Mouse (Mus musculus) right cerebral cortex, postnatal 10 days (tissue): ENCODE data around the gene Nat8f4.
"Not testable (repeated sequence)": the region's sequence is repeated elsewhere in the genome, so short reads cannot be mapped to it uniquely, and the experiment has no call there.

ENCODE experiments used
- DNase-seq, 2 experiments: peaks; one replicate each; pipeline ENCODE4 v3.0.0; 2021; ENCODE audit warnings: low spot score in 2 of 2

Nat8f4 gene

GRCm38 (mm10) chr6:85904642-85905061, at the start of gene Nat8f4:
Gene Nat8f4, minus strand, starts transcription at chr6:85904884.
- peak; percentile 79 to 84 for DNase-seq

GRCm38 (mm10) chr6:85948549-85948948, 43.9 kb upstream of the Nat8f4 start:
- no peak for DNase-seq

GRCm38 (mm10) chr6:85942469-85942868, 37.8 kb upstream of the Nat8f4 start:
- no peak for DNase-seq

- no peak for DNase-seq
Measured at GRCm38 (mm10) chr6:85938701-85939100, 34.0 kb upstream of the Nat8f4 start.

- peak; percentile 82 to 84 for DNase-seq
Measured at GRCm38 (mm10) chr6:85936508-85937465, 32.1 kb upstream of the Nat8f4 start.

GRCm38 (mm10) chr6:85935646-85936045, 31.0 kb upstream of the Nat8f4 start:
- no peak for DNase-seq

- no peak for DNase-seq
Measured at GRCm38 (mm10) chr6:85934047-85934446, 29.4 kb upstream of the Nat8f4 start.

GRCm38 (mm10) chr6:85929312-85929711, 24.6 kb upstream of the Nat8f4 start:
- DNase-seq, result no peak

GRCm38 (mm10) chr6:85927476-85928464, 23.1 kb upstream of the Nat8f4 start:
- no peak for DNase-seq

- DNase-seq, result no peak
Measured at GRCm38 (mm10) chr6:85926709-85927108, 22.0 kb upstream of the Nat8f4 start.

GRCm38 (mm10) chr6:85923643-85924042, 19.0 kb upstream of the Nat8f4 start:
- DNase-seq, result no peak

GRCm38 (mm10) chr6:85919401-85919800, 14.7 kb upstream of the Nat8f4 start:
- DNase-seq, result no peak

GRCm38 (mm10) chr6:85918341-85918740, 13.7 kb upstream of the Nat8f4 start:
- DNase-seq, result not testable (repeated sequence)

GRCm38 (mm10) chr6:85916596-85916995, 11.9 kb upstream of the Nat8f4 start:
- no peak for DNase-seq

GRCm38 (mm10) chr6:85915539-85916513, 11.1 kb upstream of the Nat8f4 start, which contains the start of gene Nat8f1:
Gene Nat8f1, minus strand, starts transcription at chr6:85915687.
- peak; percentile 93 to 94 for DNase-seq

- peak in 1 of 2 experiments; percentile 37 for DNase-seq
Measured at GRCm38 (mm10) chr6:85915141-85915538, 10.5 kb upstream of the Nat8f4 start.

- no peak for DNase-seq
Measured at GRCm38 (mm10) chr6:85911587-85911986, 6.9 kb upstream of the Nat8f4 start, which contains the start of gene Tprkb. Gene Tprkb, plus strand, starts transcription at chr6:85911865.

GRCm38 (mm10) chr6:85909704-85910103, 5.0 kb upstream of the Nat8f4 start:
- no peak for DNase-seq

- DNase-seq, result no peak
Measured at GRCm38 (mm10) chr6:85908341-85908740, 3.7 kb upstream of the Nat8f4 start.

- DNase-seq, result peak; percentile 78 to 87
Measured at GRCm38 (mm10) chr6:85906911-85907351, 2.2 kb upstream of the Nat8f4 start.

- peak in 1 of 2 experiments; percentile 9 for DNase-seq
Measured at GRCm38 (mm10) chr6:85902303-85902702, 2.4 kb downstream of the Nat8f4 start.
